Mouse (Mus musculus) cerebellum, postnatal 4 days (tissue): ENCODE results near the gene Srgn.
A peak's percentile ranks its signal among the peaks of the same experiment; 100 is the strongest.
"Not testable (repeated sequence)": the region's sequence is repeated elsewhere in the genome, so short reads cannot be mapped to it uniquely, and the experiment has no call there.

Experiments used
- DNase-seq, 2 experiments: peaks; one replicate each; pipeline ENCODE4 v3.0.0; 2022; ENCODE audit warnings: low spot score in 2 of 2, mixed read lengths in 1 of 2

Gene Srgn

GRCm38 (mm10) chr10:62485878-62486582 is 41.2 kb downstream of the Srgn start:
- no peak for DNase-seq

GRCm38 (mm10) chr10:62481108-62481852 is 46.0 kb downstream of the Srgn start:
- DNase-seq: no peak

GRCm38 (mm10) chr10:62476980-62477379 is 50.3 kb downstream of the Srgn start:
- no peak for DNase-seq

- DNase-seq: no peak
Measured at GRCm38 (mm10) chr10:62474944-62475343, 52.3 kb downstream of the Srgn start.

- no peak for DNase-seq
Measured at GRCm38 (mm10) chr10:62471105-62471504, 56.1 kb downstream of the Srgn start.

GRCm38 (mm10) chr10:62469736-62470135 is 57.5 kb downstream of the Srgn start:
- DNase-seq: no peak

- DNase-seq: no peak
Measured at GRCm38 (mm10) chr10:62461321-62461720, 65.9 kb downstream of the Srgn start.

GRCm38 (mm10) chr10:62452001-62452400 is 75.2 kb downstream of the Srgn start:
- DNase-seq: not testable (repeated sequence)

- DNase-seq: no peak
Measured at GRCm38 (mm10) chr10:62450280-62450640, 77.0 kb downstream of the Srgn start.

GRCm38 (mm10) chr10:62449364-62450279 is 77.6 kb downstream of the Srgn start, which contains the start of the genes 4930507D05Rik and Supv3l1:
Gene 4930507D05Rik, plus strand, starts transcription at chr10:62449489.
Gene Supv3l1, minus strand, starts transcription at chr10:62449738.
- DNase-seq: peak; percentile 89 to 95
